Mouse (Mus musculus) layer of hippocampus, adult 2 months (tissue): ENCODE measurements around the gene Myo1d. TPM values are rescaled to one million over a fixed set of nuclear protein-coding genes. Genes with fewer than 3 reads are reported as not detected.

Experiments
- DNase-seq, 2 experiments: peaks; one replicate each; pipeline ENCODE4 v3.0.0; 2022; ENCODE audit warnings: low spot score in 2 of 2
- H3K27ac ChIP-seq: fragments of 200-600 bp; 2 replicates; pipeline ENCODE4 v1.8.1; 2022
- H3K4me3 ChIP-seq: fragments of 200-600 bp; 2 replicates; pipeline ENCODE4 v1.8.1; 2022; ENCODE audit warnings: mild to moderate bottlenecking
- CTCF ChIP-seq: fragments of 200-600 bp; conservative IDR thresholded peaks from 2 replicates; pipeline ENCODE4 v1.8.1; 2022; ENCODE audit warnings: antibody characterized with exemption, mild to moderate bottlenecking, moderate library complexity
- total RNA-seq, 2 experiments: library from RNA; stranded (reverse); gene quantifications; 2 replicates each; pipeline ENCODE4 v1.2.3; 2021

Myo1d gene
- total RNA-seq, 2 experiments from 2014 or later, result 6.2 to 8.0 TPM

DNA sequence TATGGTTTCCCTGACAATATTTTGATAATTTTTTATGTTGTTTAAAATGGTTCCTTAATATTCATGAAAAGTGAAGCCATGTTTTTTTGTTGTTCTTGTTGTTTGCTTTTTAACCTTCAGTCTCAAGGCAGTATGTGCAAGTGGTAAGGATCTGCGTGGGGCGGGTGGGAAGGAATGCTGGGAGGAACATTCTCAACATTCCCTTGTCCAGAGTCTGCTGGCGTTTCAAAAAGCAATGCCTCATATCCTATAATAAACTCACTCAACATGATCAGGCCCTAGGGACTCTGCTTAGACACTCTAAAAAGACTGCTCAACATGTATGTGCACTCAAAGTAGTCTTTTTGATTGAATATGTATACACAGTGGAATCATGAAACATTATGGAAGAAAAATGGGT is 97.1 kb downstream of the Myo1d start:
- no peak overlapping the region for H3K27ac ChIP-seq
- TF ChIP-seq CTCF, result no peak
- no peak for DNase-seq
- H3K4me3 ChIP-seq, result no peak overlapping the region

GRCm38 (mm10) chr11:80673013-80673412 is 106.8 kb downstream of the Myo1d start:
- Histone ChIP-seq H3K27ac (no peak overlapping the region), H3K4me3 (no peak overlapping the region)
- TF ChIP-seq CTCF, result no peak
- no peak for DNase-seq

GRCm38 (mm10) chr11:80670391-80670790 is 109.4 kb downstream of the Myo1d start:
- peak; percentile 91 for TF ChIP-seq CTCF
- Histone ChIP-seq H3K27ac (peak overlapping the region; percentile 94), H3K4me3 (peak overlapping the region; percentile 27)
- DNase-seq, result peak; percentile 72 to 87

DNA sequence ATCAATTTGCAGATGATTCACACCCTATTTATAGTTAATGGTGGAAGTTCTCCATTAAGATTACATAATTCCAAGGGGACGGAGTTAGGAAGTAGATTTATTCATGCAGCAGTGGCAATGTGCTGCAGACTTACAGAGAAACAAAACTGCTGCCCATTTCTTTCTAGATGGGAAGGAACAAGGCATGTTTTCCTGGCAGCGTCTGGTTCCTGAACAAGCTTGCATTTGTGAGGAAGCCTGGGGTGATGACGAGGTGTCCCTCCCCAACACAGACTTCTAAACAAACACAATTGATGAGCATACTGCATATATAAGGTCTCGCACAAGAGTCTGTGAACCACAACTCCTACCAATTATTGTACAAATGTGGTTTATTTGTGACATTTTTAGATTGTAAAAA is 109.9 kb downstream of the Myo1d start:
- peak; percentile 47 to 54 for DNase-seq
- TF ChIP-seq CTCF, result no peak
- peak overlapping the region; percentile 94 for H3K27ac ChIP-seq
- H3K4me3 ChIP-seq, result peak overlapping the region; percentile 27

- TF ChIP-seq CTCF, result no peak
- no peak for DNase-seq
Observed at GRCm38 (mm10) chr11:80666211-80666610, 113.6 kb downstream of the Myo1d start.

DNA sequence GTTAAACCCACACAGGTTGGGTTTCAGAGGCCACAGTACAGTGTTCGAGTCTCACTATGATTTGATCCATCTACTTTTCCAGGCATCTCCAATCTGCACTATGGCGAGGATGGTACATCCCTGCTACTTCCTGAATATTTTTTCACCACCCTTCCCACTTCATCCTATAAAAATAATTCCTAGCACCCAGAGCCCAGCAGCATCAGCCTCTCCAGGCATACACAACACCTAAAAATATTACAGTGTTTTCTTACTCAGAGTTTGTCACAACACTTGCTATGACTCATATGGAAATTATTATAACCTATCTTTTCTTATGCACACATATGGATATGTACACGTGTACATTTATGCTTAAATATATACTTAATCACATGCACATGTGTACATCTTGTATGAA is 115.6 kb downstream of the Myo1d start:
- no peak overlapping the region for H3K27ac ChIP-seq
- TF ChIP-seq CTCF, result no peak
- no peak for DNase-seq
- H3K4me3 ChIP-seq, result no peak overlapping the region

More at GRCm38 (mm10) chr11:80666211-80666610, 113.6 kb downstream of the Myo1d start:
- no peak overlapping the region for H3K27ac ChIP-seq
- no peak overlapping the region for H3K4me3 ChIP-seq

DNA sequence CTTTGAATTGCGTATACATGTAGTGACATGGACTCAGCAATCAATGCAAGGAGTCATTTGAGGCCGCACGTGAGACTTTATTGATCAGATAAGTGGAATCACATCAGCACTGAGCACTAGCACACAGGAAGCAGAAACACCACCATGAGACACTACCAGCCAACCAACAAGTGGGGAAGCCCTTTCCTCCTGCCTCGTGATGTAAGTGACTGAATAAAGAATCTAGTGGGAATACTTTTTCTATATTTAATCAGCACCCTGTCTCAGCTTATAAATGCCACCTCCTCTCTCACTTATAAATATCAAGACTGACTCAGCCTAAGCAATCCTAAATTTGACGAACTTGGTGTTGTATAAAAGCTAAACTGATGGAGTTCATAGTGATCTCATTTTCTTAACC is 134.7 kb downstream of the Myo1d start:
- TF ChIP-seq CTCF, result no peak
- no peak overlapping the region for H3K27ac ChIP-seq
- no peak for DNase-seq
- H3K4me3 ChIP-seq, result no peak overlapping the region

GRCm38 (mm10) chr11:80628992-80629865 is 150.6 kb downstream of the Myo1d start:
- no peak for DNase-seq
- Histone ChIP-seq H3K4me3 (no peak overlapping the region), H3K27ac (no peak overlapping the region)
- TF ChIP-seq CTCF, result no peak

- TF ChIP-seq CTCF, result no peak
- DNase-seq, result no peak
- Histone ChIP-seq H3K27ac (no peak overlapping the region), H3K4me3 (no peak overlapping the region)
Observed at GRCm38 (mm10) chr11:80628581-80628980, 151.2 kb downstream of the Myo1d start.

DNA sequence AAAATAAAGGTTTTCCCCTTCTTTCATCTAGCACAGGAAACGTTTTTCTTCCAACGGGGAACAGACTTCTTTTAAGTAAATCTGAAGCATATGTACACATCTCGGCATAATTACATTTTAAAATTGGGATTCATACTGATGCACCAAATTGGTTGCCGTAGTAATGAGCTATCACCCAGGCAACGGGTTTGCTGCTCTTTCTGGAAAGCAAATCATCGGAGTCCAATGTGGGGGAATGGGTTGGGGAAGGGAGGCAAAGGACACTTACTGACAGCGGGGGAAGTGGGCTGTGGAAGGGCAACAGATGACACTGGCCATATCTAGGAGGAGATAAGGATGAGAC is 156.8 kb downstream of the Myo1d start:
- peak; percentile 69 to 83 for DNase-seq
- no peak for TF ChIP-seq CTCF
- Histone ChIP-seq H3K4me3 (peak overlapping the region; percentile 43), H3K27ac (peak overlapping the region; percentile 91)

- DNase-seq, result peak; percentile 17 to 27
- peak overlapping the region; percentile 43 for H3K4me3 ChIP-seq
- TF ChIP-seq CTCF, result no peak
- H3K27ac ChIP-seq, result peak overlapping the region; percentile 91
Observed at GRCm38 (mm10) chr11:80622233-80623037, 157.4 kb downstream of the Myo1d start.

GRCm38 (mm10) chr11:80614949-80615725 is 164.7 kb downstream of the Myo1d start:
- DNase-seq, result peak; percentile 31 to 50
- peak overlapping the region; percentile 33; the same call in 1 of the 2 replicates for H3K4me3 ChIP-seq
- no peak for TF ChIP-seq CTCF
- H3K27ac ChIP-seq, result peak overlapping the region; percentile 54

DNA sequence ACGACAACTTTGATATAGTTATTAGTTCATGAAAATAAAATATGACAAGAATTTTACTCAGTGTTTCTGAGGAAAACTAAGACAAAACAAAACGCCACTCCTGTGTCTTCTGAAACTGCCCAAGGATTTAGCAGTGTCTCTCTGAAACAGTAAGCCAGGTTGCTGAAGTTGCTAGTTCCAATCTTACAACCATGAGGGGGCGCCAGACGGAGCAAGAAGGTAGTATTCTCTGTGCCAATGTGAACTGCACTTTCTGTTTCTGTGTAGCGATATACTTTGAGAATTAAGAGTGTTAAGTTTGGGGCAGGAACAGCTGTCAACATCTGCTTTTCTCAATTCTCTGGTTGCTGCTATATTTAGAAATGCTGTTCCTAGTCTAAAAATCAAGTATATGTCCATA is 165.4 kb downstream of the Myo1d start:
- DNase-seq, result peak; percentile 57 to 70
- Histone ChIP-seq H3K27ac (peak overlapping the region; percentile 54), H3K4me3 (peak overlapping the region; percentile 33; the same call in 1 of the 2 replicates)
- peak; percentile 84 for TF ChIP-seq CTCF
